Mouse (Mus musculus) ovary, postnatal 36 days (tissue): ENCODE measurements at regions not wholly inside any gene's neighbourhood (a gene's known extent, or its start where the extent isn't known, plus 50 kb on each side); places are given as distances from the start of the nearest gene placed in this dataset.

Experiments used
- DNase-seq: peaks from one replicate; pipeline ENCODE4 v3.0.0; 2022; ENCODE audit warnings: low spot score, mixed read lengths

DNA sequence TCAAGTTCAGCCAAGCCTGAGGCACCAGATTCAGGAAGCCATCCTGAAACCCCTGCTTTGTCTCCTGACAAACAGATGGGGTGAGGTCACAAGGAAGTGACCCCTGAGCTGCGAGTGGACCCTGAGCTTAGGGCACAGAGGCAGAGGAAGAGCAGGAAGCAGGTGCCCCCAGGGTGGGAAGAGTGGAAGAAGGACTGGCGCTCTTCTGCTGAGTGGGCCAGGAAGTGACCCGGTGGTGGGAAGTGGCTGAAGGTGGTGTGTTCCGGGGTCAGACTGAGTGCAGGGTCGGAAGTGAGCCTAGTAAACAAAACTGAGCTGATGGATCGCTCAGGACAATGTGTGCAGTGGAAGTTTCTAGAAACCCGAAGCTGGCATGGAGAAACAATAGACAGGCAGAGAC lies 57.2 kb upstream of the Unc5b start:
- DNase-seq, result no peak

- no peak for DNase-seq
These were observed 54.2 kb upstream of the Unc5b start for GRCm38 (mm10) chr10:60885348-60886275.

DNA sequence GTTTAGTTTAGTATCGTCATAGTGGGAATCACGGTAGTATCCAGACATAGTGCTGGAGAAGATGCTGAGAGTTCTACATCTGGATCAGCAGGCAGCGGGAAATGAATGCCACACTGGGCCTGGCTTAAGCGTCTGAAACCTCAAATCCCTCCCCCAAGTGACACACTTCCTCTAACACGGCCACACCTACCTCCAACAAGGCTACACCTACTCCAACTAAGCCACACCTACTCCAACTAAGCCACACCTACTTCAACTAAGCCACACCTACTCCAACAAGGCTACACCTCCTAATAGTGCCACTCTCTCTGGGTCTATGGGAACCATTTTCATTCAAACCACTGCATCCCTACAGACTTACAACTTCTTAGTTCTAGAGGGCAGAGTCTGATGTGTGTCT lies 53.4 kb upstream of the Unc5b start:
- DNase-seq, result no peak
